Comparison of ENCODE assay signal across 10 mouse cellular contexts in the genomic region with DNA sequence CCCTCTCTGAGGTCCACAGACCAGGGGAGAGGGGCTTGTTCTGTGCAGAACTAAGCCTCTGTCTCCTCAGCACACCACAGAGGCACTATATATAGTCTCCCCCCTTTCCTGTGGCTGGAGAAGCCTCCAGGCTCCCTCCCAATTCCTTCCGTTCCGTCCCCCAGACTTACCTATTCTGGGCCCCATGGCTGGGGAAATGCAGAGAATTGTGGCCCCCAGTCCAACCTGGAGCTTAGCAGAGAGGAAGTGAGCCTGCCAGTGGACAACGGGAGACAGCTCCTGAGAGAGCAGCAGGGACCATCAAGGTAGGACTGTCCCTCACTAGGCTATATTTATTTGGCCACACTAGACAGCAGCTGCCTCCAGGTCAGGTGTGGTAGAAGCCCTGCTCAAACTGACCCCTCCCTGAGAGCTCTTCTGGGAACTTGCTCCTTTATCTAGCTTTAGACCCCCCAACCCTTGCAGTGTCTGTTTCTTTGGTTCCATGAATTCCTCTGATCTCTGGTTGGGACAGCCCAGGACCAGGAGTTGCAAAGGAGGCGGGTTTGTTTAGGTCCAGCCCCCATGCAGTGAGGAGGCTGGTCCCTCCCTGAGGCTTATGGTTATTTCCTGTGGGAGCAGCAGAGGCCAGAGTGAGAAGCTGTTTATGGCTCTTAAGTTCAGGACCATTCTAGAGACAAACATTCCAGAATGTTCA. TPM values are rescaled to one million over a fixed set of nuclear protein-coding genes. Genes with fewer than 3 reads are reported as not detected.
DNase-seq lines count a peak whose midpoint lies in the region; ATAC-seq and TF ChIP-seq lines count a peak whose summit lies in the region.
"Had no signal": no experiment of that assay in that cellular context is flagged by ENCODE, and none has a peak within 500 bp of the region (broad histone marks: within the 10 kb centered on the region; RNA-seq: fewer than 3 reads in every experiment).

No protein-coding gene starts in this region.

- H3K36me3 ChIP-seq in forebrain, postnatal 0 days (ENCODE audit: insufficient read depth): no peaks in the 10 kb centered on the region
- H3K36me3 ChIP-seq in forebrain, embryonic 11.5 days (ENCODE audit: control insufficient read depth, insufficient read depth, low read length): no peaks in the 10 kb centered on the region
- H3K36me3 ChIP-seq in embryonic facial prominence, embryonic 10.5 days (replicated peaks): no peaks in the 10 kb centered on the region
- H3K36me3 ChIP-seq in intestine, embryonic 14.5 days (ENCODE audit: control insufficient read depth, insufficient read depth, low read length): no peaks in the 10 kb centered on the region
- H3K36me3 ChIP-seq in lung, embryonic 15.5 days: no peaks in the 10 kb centered on the region

- DNase-seq in forebrain, postnatal 0 days: no peak
- DNase-seq in forebrain, embryonic 11.5 days (ENCODE audit: low spot score): no peak
- no peak for DNase-seq in embryonic facial prominence, embryonic 10.5 days (ENCODE audit: low spot score)
- no peak for DNase-seq in intestine, embryonic 14.5 days (ENCODE audit: low spot score)
- DNase-seq in spleen, postnatal 10 days (ENCODE audit: low spot score in 2 of 2): no peak
- DNase-seq in thymus, postnatal 36 days: no peak
- DNase-seq in layer of hippocampus, postnatal 14 days (ENCODE audit: low spot score in 2 of 2): no peak

- no peaks in the 10 kb centered on the region for H3K9me3 ChIP-seq in forebrain, postnatal 0 days (ENCODE audit: low read length)
- no peaks in the 10 kb centered on the region for H3K9me3 ChIP-seq in forebrain, embryonic 11.5 days (ENCODE audit: control insufficient read depth, low read length)
- no peaks in the 10 kb centered on the region for H3K9me3 ChIP-seq in embryonic facial prominence, embryonic 10.5 days
- H3K9me3 ChIP-seq in intestine, embryonic 14.5 days (ENCODE audit: control insufficient read depth, low read length): no peaks in the 10 kb centered on the region
- no peaks in the 10 kb centered on the region for H3K9me3 ChIP-seq in lung, embryonic 15.5 days

- H3K9ac ChIP-seq in forebrain, postnatal 0 days: no peak overlapping the region
- no peak overlapping the region for H3K9ac ChIP-seq in forebrain, embryonic 11.5 days (ENCODE audit: low read length)
- H3K9ac ChIP-seq in intestine, embryonic 14.5 days (ENCODE audit: low read length): no peak overlapping the region
- no peak overlapping the region for H3K9ac ChIP-seq in lung, embryonic 15.5 days

- 0 out of 2 replicates have a peak, but pooled peaks cover 3% of the 10 kb centered on the region for H3K4me1 ChIP-seq in forebrain, postnatal 0 days (ENCODE audit: insufficient read depth)
- no peaks in the 10 kb centered on the region for H3K4me1 ChIP-seq in forebrain, embryonic 11.5 days (replicated peaks; ENCODE audit: control insufficient read depth, insufficient read depth, low read length)
- H3K4me1 ChIP-seq in embryonic facial prominence, embryonic 10.5 days: peaks cover 51% of the 10 kb centered on the region
- H3K4me1 ChIP-seq in intestine, embryonic 14.5 days (replicated peaks; ENCODE audit: control insufficient read depth, insufficient read depth, low read length): peaks cover 14% of the 10 kb centered on the region
- peaks cover 31% of the 10 kb centered on the region for H3K4me1 ChIP-seq in lung, embryonic 15.5 days

- no peaks in the 10 kb centered on the region; the same call in 1 of the 2 replicates for H3K27me3 ChIP-seq in forebrain, postnatal 0 days (ENCODE audit: insufficient read depth, low read length)
- no peaks in the 10 kb centered on the region for H3K27me3 ChIP-seq in forebrain, embryonic 11.5 days (ENCODE audit: control insufficient read depth, insufficient read depth, low read length)
- H3K27me3 ChIP-seq in embryonic facial prominence, embryonic 10.5 days (replicated peaks; ENCODE audit: low read depth, poor library complexity, severe bottlenecking): peaks cover 11% of the 10 kb centered on the region
- H3K27me3 ChIP-seq in intestine, embryonic 14.5 days (replicated peaks; ENCODE audit: control insufficient read depth, insufficient read depth, low read length): no peaks in the 10 kb centered on the region
- H3K27me3 ChIP-seq in lung, embryonic 15.5 days: no peaks in the 10 kb centered on the region

- H3K27ac ChIP-seq in forebrain, postnatal 0 days (ENCODE audit: low read depth, low read length): peak overlapping the region; percentile 15; the same call in 1 of the 2 replicates
- no peak overlapping the region for H3K27ac ChIP-seq in forebrain, embryonic 11.5 days (ENCODE audit: low read depth, low read length)
- 0 out of 2 replicates have a peak overlapping the region, but pooled peaks have one; percentile 4 for H3K27ac ChIP-seq in embryonic facial prominence, embryonic 10.5 days (replicated peaks)
- 0 out of 2 replicates have a peak overlapping the region, but pooled peaks have one; percentile 19 for H3K27ac ChIP-seq in intestine, embryonic 14.5 days (ENCODE audit: low read depth)
- peak overlapping the region; percentile 57 for H3K27ac ChIP-seq in lung, embryonic 15.5 days

- 0 out of 2 replicates have a peak overlapping the region, but pooled peaks have one; percentile 2 for H3K4me2 ChIP-seq in forebrain, postnatal 0 days (ENCODE audit: low read depth)
- H3K4me2 ChIP-seq in forebrain, embryonic 11.5 days (ENCODE audit: low read depth, low read length, severe bottlenecking): no peak overlapping the region
- H3K4me2 ChIP-seq in intestine, embryonic 14.5 days (ENCODE audit: low read length): no peak overlapping the region
- H3K4me2 ChIP-seq in lung, embryonic 15.5 days: peak overlapping the region; percentile 26

- ATAC-seq in forebrain, postnatal 0 days: no peak
- no peak for ATAC-seq in forebrain, embryonic 11.5 days (replicated peaks; ENCODE audit: low FRiP score)
- ATAC-seq in intestine, embryonic 14.5 days (replicated peaks; ENCODE audit: low FRiP score, low TSS enrichment, low read depth): peak; percentile 49; the same call in 1 of the 2 replicates
- peak; percentile 58; the same call in 1 of the 2 replicates for ATAC-seq in lung, embryonic 15.5 days (ENCODE audit: borderline replicate concordance, extremely low read depth, low FRiP score, low TSS enrichment)

- H3K4me3 ChIP-seq in forebrain, postnatal 0 days (ENCODE audit: low read depth, low read length): no peak overlapping the region
- H3K4me3 ChIP-seq in forebrain, embryonic 11.5 days (ENCODE audit: low read depth, low read length): no peak overlapping the region
- H3K4me3 ChIP-seq in embryonic facial prominence, embryonic 10.5 days: no peak overlapping the region
- H3K4me3 ChIP-seq in intestine, embryonic 14.5 days (ENCODE audit: low read depth, low read length): no peak overlapping the region
- H3K4me3 ChIP-seq in lung, embryonic 15.5 days: no peak overlapping the region

- no peak for TF ChIP-seq CTCF in forebrain, postnatal 0 days (IDR thresholded peaks at IDR 0.05; ENCODE audit: low read depth)

- 81% methylated on average over 4 of the region's 4 CpGs for WGBS in forebrain, postnatal 0 days
- 65% methylated on average over 4 of the region's 4 CpGs for WGBS in forebrain, embryonic 11.5 days
- 58% methylated on average over 4 of the region's 4 CpGs for WGBS in embryonic facial prominence, embryonic 10.5 days
- 59% methylated on average over 4 of the region's 4 CpGs for WGBS in intestine, embryonic 14.5 days
- WGBS in lung, embryonic 15.5 days: 51% methylated on average over 4 of the region's 4 CpGs

RNA-seq across cellular contexts. Expression of gene Slco2b1, which starts 4.7 kb away (rescaled TPM):
- total RNA-seq in forebrain, postnatal 0 days (2014; rRNA removed): 10.8 and 10.9 TPM in 2 replicates
- 5.9 and 6.7 TPM in 2 replicates for polyA plus RNA-seq in forebrain, postnatal 0 days (2015; fragmentation: Nextera tagmentation; extraction: Ambion mirVana)
- polyA plus RNA-seq in forebrain, embryonic 11.5 days (2014; fragmentation: Nextera tagmentation; extraction: Ambion mirVana): 2.2 and 2.4 TPM in 2 replicates
- polyA plus RNA-seq in embryonic facial prominence, embryonic 10.5 days (2016; fragmentation: Nextera tagmentation; extraction: Ambion mirVana): 1.2 and 1.7 TPM in 2 replicates
- 2.2 and 2.3 TPM in 2 replicates for polyA plus RNA-seq in intestine, embryonic 14.5 days (2014; fragmentation: Nextera tagmentation; extraction: Ambion mirVana)
- 4.0 TPM in 2 replicates for polyA plus RNA-seq in lung, embryonic 15.5 days (2015; fragmentation: Nextera tagmentation; extraction: Ambion mirVana)
- 10 to 100 TPM; 17.6 to 18.0 TPM for total RNA-seq in layer of hippocampus, postnatal 14 days (2021)
- total RNA-seq: neutrophil, adult 5-6 weeks had no signal

RNA-seq across cellular contexts. Expression of gene Olfr520, which starts 23.6 kb away (rescaled TPM):
- total RNA-seq in forebrain, postnatal 0 days (2014; rRNA removed): not detected in 2 replicates
- polyA plus RNA-seq in forebrain, postnatal 0 days (2015; fragmentation: Nextera tagmentation; extraction: Ambion mirVana): not detected in 2 replicates
- not detected in 2 replicates for polyA plus RNA-seq in forebrain, embryonic 11.5 days (2014; fragmentation: Nextera tagmentation; extraction: Ambion mirVana)
- polyA plus RNA-seq in embryonic facial prominence, embryonic 10.5 days (2016; fragmentation: Nextera tagmentation; extraction: Ambion mirVana): not detected in 2 replicates
- polyA plus RNA-seq in intestine, embryonic 14.5 days (2014; fragmentation: Nextera tagmentation; extraction: Ambion mirVana): not detected in 2 replicates
- polyA plus RNA-seq in lung, embryonic 15.5 days (2015; fragmentation: Nextera tagmentation; extraction: Ambion mirVana): not detected in 2 replicates
- not detected for total RNA-seq in layer of hippocampus, postnatal 14 days (2021)
- total RNA-seq: CH12.LX; neutrophil, adult 5-6 weeks had no signal

RNA-seq across cellular contexts. Expression of gene Olfr521, which starts 56.8 kb away (rescaled TPM):
- total RNA-seq in forebrain, postnatal 0 days (2014; rRNA removed): not detected in 2 replicates
- not detected in 2 replicates for polyA plus RNA-seq in forebrain, postnatal 0 days (2015; fragmentation: Nextera tagmentation; extraction: Ambion mirVana)
- not detected in 2 replicates for polyA plus RNA-seq in forebrain, embryonic 11.5 days (2014; fragmentation: Nextera tagmentation; extraction: Ambion mirVana)
- polyA plus RNA-seq in embryonic facial prominence, embryonic 10.5 days (2016; fragmentation: Nextera tagmentation; extraction: Ambion mirVana): not detected in 2 replicates
- polyA plus RNA-seq in intestine, embryonic 14.5 days (2014; fragmentation: Nextera tagmentation; extraction: Ambion mirVana): not detected in 2 replicates
- polyA plus RNA-seq in lung, embryonic 15.5 days (2015; fragmentation: Nextera tagmentation; extraction: Ambion mirVana): not detected in 2 replicates
- total RNA-seq in layer of hippocampus, postnatal 14 days (2021): not detected
- total RNA-seq: CH12.LX; neutrophil, adult 5-6 weeks had no signal

Comparison
In these comparisons a context has a peak if more than half of its experiments do, and no peak if none do; other contexts are left out.
1. H3K4me2 ChIP-seq: peak in forebrain, postnatal 0 days (single experiment) and lung, embryonic 15.5 days (single experiment); none in forebrain, embryonic 11.5 days (single experiment) and intestine, embryonic 14.5 days (single experiment).
2. ATAC-seq: peak in intestine, embryonic 14.5 days (single experiment) and lung, embryonic 15.5 days (single experiment); none in forebrain, postnatal 0 days (single experiment) and forebrain, embryonic 11.5 days (single experiment).